Mouse (Mus musculus): ENCODE data around the gene Bmp3.

DNA sequence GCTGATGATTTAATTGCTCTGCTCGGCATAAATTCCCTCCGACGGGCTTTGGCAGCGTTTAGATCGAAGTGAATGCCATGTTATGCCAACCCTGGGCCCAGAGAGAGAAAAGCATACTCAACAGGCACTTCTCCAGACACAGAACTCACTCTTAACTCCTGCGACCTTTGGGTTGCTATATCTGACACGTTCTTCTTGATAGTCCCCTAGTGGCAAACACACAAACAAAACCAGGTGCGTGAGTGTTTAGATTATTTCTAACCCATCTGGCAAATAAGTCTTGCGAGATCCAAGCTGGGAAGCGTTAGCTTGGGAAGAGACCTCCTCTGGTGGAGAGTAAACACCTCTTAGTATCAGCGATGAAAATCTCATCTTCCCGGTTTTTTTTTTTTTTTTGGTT is 1.5 kb downstream of the Bmp3 start:
- TF ChIP-seq POLR2A (IDR thresholded peaks at IDR 0.05; ENCODE audit: insufficient read depth, low read depth, low read length) (no peak), CTCF (IDR thresholded peaks at IDR 0.05; ENCODE audit: insufficient read depth, low read depth, low read length) (no peak)

Data from olfactory bulb, adult 2 months (tissue).